Mouse (Mus musculus) left cerebral cortex, postnatal 14 days (tissue): ENCODE data around the gene Drc3. TPM values are rescaled to one million over a fixed set of nuclear protein-coding genes. Genes with fewer than 3 reads are reported as not detected.

Source experiments
- DNase-seq, 2 experiments: peaks; one replicate each; pipeline ENCODE4 v3.0.0; 2021 to 2022; ENCODE audit warnings: low spot score in 2 of 2, mixed read lengths in 1 of 2
- intact Hi-C: fragments of 180-260 bp; cut with DNase I; formaldehyde crosslinking; loops from one replicate; pipeline ENCODE4 v1.15.1; 2025
- total RNA-seq, 2 experiments: library from RNA; stranded (reverse); gene quantifications; 2 replicates each; pipeline ENCODE4 v1.2.3; 2021

Drc3 gene
- total RNA-seq, 2 experiments from 2014 or later, result 11.7 to 13.6 TPM

GRCm38 (mm10) chr11:60330551-60330950 lies 22.6 kb upstream of the Drc3 start:
- DNase-seq, result no peak
- intact Hi-C loops, result no loop called here

GRCm38 (mm10) chr11:60333461-60333860 lies 19.7 kb upstream of the Drc3 start:
- intact Hi-C loops, result no loop called here
- DNase-seq, result peak in 1 of 2 experiments; percentile 44

DNA sequence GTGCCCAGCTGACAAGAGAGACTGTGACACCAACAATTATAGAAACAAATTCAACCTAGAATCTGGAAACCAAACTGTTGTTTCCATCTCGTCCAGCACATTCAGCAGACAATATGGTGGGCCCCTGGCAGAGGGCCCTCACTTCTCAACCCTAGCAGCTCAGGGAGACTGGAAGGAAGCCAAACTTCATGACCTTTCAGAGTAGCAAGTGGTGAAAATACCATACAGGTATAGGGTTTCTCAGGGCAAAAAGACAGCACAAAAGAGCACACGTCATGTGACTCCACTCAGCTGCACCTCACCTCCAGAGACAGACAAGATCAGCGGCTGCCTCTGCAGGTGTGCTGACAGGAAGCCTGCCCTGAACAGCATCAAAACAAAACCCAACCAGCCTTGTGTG lies 19.0 kb upstream of the Drc3 start:
- intact Hi-C loops, result no loop called here
- peak in 1 of 2 experiments; percentile 32 for DNase-seq

GRCm38 (mm10) chr11:60335771-60336170 lies 17.4 kb upstream of the Drc3 start:
- intact Hi-C loops, result no loop called here
- DNase-seq, result peak in 1 of 2 experiments; percentile 63

DNA sequence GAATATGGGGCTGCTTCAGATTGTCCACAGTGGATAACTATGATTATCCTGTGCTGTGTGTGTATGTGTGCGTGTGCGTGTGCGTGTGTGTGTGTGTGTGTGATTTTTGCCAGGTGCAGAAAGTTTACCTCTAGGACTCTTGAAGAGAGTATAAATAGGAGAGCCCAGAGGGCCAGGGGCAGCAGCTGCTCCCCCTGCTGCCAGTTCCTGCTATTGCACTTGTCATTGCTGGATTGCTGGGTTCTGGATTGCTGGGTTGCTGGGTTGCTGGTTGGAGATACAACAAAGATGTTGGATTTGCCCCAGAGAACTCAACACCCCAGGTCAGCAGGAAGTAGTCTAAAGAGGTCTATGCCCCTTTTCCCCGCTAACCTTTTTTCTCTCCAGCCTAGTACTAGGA lies 14.8 kb upstream of the Drc3 start:
- peak in 1 of 2 experiments; percentile 37 for DNase-seq
- intact Hi-C loops, result no loop called here

DNA sequence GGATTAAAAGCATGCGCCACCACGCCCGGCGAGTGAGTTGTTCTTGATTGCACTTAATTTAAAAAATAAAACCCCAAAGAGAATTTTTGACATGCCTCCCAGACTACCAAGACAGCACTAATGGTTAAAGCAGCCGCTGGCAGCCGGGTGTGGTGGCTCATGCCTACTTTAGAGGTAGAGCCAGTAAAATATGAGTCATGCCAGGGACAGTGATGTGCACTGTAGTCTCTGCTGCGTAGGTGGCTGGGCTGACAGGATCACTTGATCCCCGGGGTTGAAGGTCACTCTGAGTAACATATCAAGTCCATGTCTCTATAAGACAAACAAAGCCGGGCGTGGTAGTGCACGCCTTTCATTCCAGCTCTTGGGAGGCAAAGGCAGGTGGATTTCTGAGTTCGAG lies 13.8 kb upstream of the Drc3 start:
- intact Hi-C loops, result no loop called here

GRCm38 (mm10) chr11:60345868-60346267 lies 7.3 kb upstream of the Drc3 start:
- no peak for DNase-seq
- intact Hi-C loops, result no loop called here

More for the DNA sequence above, 13.8 kb upstream of the Drc3 start:
- no peak for DNase-seq

DNA sequence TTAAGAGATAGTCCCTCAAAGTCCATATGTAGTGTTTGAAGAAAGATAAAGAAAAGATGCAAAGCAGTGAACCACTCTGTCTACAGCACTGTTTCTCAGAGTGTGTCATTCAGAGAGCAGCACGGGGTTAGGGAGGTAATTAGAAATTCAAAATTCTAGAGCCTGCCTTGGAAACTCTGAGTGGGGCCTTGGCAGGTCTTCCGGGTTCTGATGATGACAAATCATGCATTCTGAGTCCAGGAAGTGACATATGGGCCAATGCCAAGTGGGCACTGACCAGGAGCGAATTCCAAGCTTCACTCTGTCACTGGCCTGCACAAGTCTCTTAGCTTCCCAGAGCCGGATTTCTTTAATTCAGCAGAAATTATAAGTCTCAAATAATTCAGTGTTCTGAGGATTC lies 6.6 kb upstream of the Drc3 start:
- DNase-seq, result no peak
- intact Hi-C loops, result no loop called here

GRCm38 (mm10) chr11:60351388-60351787 lies 1.7 kb upstream of the Drc3 start:
- no peak for DNase-seq
- intact Hi-C loops, result loop anchor here (5.0 kb wide), 2 partner anchors 44 to 61 kb away; no protein-coding TSS in a partner anchor

DNA sequence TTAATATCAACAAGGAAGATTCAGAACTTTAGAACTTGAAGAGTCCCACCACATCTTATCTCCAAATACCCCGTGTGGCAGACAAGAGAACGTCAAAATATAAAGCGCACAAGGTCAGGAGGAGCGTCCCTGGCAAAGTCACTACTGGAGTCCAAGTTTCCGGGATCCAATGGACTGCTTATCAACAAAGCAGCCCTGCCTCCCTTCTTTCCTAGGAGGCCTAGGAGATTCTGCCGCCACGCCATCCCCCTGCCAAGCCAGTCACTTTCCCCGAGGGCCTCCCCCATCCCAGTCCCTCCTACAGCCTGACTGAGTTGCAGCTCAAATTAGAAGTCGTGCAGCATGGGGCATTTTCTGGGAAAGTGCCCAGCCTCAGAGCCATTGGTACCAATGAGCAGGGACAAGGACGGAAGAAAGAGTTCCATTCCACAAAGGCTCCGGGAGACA lies 1.2 kb upstream of the Drc3 start:
- intact Hi-C loops, result loop anchor here (2.0 to 5.0 kb wide), 3 partner anchors 33 to 60 kb away; no protein-coding TSS in a partner anchor
- DNase-seq, result peak; percentile 65 to 81

DNA sequence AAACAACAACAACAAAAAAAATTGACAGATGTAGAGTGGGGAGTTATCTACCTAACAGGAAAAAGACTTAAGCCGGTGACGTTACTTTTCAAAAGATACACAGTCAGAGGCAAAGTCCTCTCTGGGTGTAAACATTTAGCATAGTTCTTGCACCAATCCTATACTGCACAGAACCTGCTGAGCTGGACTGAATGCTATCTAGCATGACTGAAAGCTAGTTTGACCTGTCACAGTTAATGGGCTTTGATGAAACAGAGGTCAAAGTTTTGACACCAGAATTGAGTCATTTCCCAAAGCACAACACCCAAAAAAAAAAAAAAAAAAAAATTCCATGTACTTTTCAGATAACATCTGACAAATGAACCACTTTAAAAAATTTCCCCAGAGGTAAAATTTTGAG lies 2.8 kb downstream of the Drc3 start:
- intact Hi-C loops, result no loop called here
- no peak for DNase-seq

GRCm38 (mm10) chr11:60357116-60357515 lies 4.0 kb downstream of the Drc3 start:
- DNase-seq, result no peak
- intact Hi-C loops, result no loop called here

GRCm38 (mm10) chr11:60358548-60358947 lies 5.4 kb downstream of the Drc3 start:
- intact Hi-C loops, result no loop called here
- DNase-seq, result no peak

DNA sequence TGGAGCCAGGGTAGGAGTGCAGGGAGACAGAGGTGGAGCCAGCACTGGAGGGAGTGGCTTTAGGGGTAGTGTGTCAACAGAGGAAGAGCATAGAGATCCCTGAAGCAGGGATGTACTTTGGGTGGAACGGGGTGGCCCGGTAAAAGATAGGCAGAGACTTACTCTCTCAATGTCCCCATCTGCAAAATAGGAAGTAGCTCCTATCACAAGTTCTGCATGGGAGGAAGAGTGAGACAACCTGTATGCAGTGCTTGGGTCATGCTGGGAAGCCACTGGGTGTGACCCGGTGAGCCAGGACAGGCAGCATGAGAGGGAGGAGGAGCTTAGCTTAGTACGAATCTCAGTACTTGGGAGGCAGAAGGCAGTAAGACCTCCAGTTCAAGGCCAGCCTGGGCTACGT lies 6.0 kb downstream of the Drc3 start:
- intact Hi-C loops, result no loop called here
- DNase-seq, result no peak

DNA sequence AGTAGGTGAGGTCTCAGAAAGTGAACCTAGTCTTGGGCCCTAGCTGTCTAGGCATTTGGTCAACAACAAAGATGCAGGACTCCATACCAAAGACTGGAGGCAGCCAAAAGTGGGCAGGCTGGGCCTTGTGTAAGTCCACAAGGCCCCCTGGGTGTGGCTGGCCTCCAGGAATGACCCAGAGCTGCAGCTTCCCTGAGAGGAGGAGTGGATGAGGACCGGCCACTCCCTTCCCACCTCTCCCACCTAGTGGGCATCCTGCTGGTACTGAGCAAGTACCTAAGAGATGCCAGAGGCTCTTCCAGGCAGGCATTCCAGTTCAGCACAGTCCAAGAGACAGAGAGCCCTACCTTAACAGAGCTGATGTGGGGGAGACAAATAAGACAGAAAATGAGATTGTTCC lies 6.8 kb downstream of the Drc3 start:
- no peak for DNase-seq
- intact Hi-C loops, result no loop called here

GRCm38 (mm10) chr11:60360631-60361201 lies 7.6 kb downstream of the Drc3 start:
- intact Hi-C loops, result no loop called here
- no peak for DNase-seq

DNA sequence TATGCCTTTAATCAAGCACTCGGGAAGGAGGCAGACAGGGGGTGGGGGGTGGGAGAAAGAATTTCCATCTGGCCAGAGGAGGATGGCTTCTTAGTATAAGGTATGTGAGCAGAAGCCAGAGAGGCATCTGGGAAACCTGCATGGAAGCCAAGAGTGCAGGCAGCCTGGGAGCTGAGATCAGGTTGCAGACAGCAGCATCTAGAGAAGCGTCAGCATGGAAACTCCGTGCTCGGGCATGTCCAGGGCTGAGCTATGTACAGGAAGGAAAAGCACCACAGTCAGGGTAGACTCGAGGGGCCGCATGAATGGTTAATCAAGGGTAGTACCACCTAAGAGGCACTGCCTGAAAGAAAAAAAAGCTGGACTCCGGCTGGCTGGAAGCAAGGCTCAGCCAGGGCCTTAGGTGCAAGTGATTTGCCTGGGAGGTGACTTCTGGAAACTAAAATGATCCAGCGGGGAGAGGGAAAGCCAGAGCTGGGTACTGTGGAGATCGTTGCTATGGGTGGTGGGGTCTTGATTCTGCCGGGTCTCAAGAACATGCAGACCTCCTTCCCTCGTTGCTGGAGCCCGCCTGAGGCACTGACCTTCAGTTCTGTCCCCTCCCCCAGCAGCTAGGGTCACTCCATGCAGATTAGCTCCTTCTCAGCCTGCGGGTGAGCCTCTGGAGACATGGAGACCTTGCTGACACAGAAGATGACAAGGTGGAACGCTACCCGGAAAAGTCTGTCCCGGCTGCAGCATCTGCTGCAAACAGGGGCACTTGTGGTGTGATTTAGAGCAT lies 13.3 kb downstream of the Drc3 start:
- intact Hi-C loops, result no loop called here
- DNase-seq, result no peak

DNA sequence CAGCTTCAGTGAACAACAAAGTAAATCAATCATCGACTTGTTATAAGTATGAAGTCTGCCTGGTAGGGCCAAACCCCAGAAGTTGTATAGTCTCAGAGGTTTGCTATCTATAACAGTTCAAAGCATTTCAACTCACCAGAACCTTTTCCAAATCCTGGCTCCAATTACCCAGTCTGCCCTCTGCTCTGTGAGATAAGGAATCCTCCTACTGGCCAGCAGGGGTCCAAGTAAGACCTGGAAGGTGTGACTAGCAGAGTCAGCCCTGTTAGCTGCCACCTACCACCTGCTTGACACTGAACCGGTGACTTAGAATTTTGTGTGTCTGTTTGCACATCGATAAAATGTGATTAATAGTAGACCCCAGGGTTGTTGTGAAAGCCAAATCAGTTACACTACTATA lies 14.1 kb downstream of the Drc3 start:
- no peak for DNase-seq
- intact Hi-C loops, result no loop called here

- intact Hi-C loops, result no loop called here
- no peak for DNase-seq
Measured at GRCm38 (mm10) chr11:60368909-60369308, 15.8 kb downstream of the Drc3 start.

- DNase-seq, result no peak
- intact Hi-C loops, result no loop called here
Measured at GRCm38 (mm10) chr11:60369448-60369847, 16.3 kb downstream of the Drc3 start.

DNA sequence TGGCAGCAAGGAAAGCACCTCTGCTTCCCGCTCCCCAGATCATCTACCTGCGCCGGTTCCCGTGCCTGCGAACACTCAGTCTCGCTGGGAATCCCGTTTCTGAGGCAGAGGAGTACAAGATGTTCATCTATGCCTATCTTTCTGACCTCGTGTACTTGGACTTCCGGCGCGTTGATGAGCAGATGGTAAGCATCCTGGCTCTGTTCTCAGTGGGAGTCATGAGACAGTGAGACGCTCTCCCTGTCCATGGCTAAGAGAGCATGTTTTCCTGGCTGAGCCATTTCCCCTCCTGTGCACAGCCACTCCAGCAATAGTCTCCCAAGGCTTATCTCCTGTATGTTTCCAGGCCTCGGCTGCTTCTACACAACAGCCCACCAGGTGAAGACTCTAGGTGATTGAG lies 17.3 kb downstream of the Drc3 start:
- DNase-seq, result no peak
- intact Hi-C loops, result no loop called here
